Mouse (Mus musculus) thymus, postnatal 0 days (tissue): ENCODE measurements around the gene Tsnaxip1. TPM values are rescaled to one million over a fixed set of nuclear protein-coding genes. Genes with fewer than 3 reads are reported as not detected.
A peak's percentile ranks its signal among the peaks of the same experiment; 100 is the strongest.

Experiments used
- DNase-seq: peaks from one replicate; pipeline ENCODE4 v3.0.0-alpha.2; 2015; ENCODE audit warnings: low spot score
- polyA plus RNA-seq: library from polyadenylated mRNA; unstranded; fragments of >200 nt; fragmentation: Nextera tagmentation; extraction: Ambion mirVana; gene quantifications from 2 replicates; pipeline ENCODE4 v1.2.1, GENCODE M21; 2015

Tsnaxip1 gene
- 0.10 and 0.18 TPM in 2 replicates for polyA plus RNA-seq

GRCm38 (mm10) chr8:105826861-105827848, at the start of gene Tsnaxip1, which contains the start of gene Ranbp10:
TSS of gene Tsnaxip1 (plus strand) at chr8:105827731.
TSS of gene Ranbp10 (minus strand) at chr8:105827350.
- DNase-seq, result peak; percentile 99

GRCm38 (mm10) chr8:105777833-105778232, 49.7 kb upstream of the Tsnaxip1 start:
- no peak for DNase-seq

DNA sequence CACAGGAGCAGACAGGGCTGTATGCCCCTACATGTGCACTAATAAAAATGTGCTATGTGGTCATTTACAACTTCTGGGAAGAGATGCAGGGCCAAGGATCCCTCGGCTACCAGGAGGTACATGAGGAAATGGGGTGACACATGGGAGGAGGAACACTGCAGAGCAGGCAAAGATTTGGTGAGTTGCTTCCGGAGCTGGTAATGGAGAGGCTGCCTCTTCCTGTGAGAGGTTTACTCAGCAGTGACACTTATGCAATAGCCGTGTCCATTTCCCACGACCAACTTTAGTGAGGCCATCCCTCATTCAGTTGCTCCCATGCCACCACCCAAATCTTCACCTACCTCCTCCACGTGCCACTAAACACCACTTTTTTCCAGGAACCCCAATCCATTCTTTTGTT, 47.2 kb upstream of the Tsnaxip1 start:
- DNase-seq, result no peak

DNA sequence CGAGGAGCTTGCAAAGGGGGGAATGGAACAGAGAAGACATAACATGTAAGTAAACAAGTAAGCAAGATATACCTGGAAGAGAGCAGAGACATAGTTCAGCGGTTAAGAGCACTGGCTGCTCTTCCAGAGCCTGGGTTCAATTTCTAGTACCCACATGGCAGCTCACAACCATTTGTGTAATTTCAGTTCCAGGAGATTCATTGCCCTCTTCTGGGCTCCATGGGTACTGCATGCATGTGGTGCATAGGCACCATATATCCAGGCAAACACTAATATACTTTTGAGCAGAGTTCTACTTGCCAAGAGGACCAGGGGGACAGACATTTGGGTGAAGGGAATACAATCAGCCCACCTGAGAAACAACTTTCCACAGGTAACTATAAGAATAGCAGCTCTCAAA, 39.3 kb upstream of the Tsnaxip1 start:
- DNase-seq, result peak; percentile 73

- peak; percentile 91 for DNase-seq
Measured at GRCm38 (mm10) chr8:105788927-105789326, 38.6 kb upstream of the Tsnaxip1 start.

DNA sequence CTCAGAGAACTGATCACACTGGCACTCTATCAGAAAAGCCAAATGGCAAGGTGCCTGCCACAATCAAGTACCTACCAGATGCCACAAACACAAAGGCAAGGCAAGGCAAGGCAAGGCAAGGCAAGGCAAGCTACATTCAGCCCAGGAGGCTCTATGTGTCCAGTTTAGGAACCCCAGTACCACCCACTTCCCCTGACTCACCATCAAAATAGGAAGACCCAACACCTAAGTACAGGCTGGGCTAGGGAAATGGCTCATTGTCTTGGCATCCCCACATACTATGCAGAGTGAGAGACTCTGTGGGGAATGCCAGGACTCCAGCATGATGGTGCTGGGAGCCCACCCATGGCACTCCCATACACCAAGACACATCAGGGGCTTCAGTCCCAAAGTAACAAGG, 37.9 kb upstream of the Tsnaxip1 start:
- DNase-seq, result no peak

DNA sequence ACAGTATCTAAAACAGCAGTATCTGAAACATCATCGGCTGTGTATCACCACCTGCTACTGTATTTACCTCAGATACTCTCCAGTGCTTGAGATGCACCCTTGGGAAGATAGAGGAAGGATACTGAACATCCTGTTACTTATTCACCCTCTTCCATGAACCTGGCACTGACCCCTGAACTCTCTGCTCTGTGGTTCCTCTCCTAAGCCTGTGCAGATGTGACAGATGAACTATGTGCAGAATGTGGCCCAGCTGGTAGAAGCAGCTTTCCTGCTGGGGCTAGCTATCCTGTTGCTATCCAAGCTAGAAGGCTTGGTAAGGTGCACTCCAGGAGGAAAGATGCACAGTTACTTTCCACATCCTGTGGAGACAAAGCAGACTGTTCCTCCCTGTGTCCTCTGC, 34.2 kb upstream of the Tsnaxip1 start:
- no peak for DNase-seq

GRCm38 (mm10) chr8:105794009-105794598, 33.4 kb upstream of the Tsnaxip1 start:
- no peak for DNase-seq

- no peak for DNase-seq
Measured at GRCm38 (mm10) chr8:105795785-105796184, 31.7 kb upstream of the Tsnaxip1 start.

DNA sequence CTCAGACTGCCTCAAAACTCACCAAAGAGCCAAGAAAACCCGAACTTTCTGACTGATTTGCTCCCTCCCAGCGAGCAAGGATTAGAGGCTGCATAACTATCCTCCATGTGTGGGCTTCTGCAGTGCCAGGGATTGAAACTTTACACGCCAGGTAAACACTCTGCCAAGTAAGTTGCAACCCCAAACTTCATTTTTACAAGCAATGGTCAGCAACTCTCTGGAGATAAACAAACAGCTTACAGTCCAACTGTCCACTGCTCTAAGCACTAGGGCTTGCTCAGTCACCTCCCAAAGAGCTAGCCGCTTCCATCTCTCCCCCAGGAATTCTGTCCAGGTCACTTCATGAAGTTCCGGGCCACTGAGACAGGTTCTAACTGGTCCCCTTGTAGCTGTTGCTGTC, 29.1 kb upstream of the Tsnaxip1 start:
- no peak for DNase-seq

DNA sequence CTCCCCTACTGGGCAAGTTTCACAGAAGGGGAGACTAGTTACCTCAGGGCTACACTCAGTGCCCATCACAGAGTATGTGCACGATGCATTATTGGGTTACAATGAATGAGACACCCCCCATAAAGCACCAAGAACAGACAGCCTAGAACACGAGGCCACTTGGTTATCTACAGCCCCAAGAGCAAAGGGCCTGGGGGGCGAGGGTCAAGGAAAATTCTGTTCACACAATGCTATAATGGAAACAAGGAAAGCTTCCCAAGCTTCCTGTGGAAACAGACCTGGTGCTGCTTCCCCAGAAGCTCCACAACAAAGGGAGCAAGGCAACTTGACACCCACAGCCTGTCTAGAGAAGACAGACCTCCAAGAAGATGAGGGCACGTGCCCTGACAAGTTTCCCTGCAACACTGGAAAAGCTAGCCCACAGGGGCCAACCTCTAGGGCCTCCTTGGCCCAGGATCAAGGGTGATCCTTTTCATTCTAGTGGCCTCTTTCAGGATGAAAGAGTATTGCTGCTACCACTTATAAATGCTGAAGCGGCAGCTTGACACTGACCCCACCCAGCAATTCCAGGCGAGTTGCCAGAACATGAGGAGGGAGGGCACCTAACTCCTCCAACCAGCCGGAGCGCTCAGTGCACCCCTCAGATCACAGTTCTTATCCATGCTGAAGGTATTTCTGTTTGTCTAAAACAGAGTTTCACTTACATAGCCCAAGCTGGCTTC, 28.3 kb upstream of the Tsnaxip1 start:
- no peak for DNase-seq

- DNase-seq, result no peak
Measured at GRCm38 (mm10) chr8:105801153-105801904, 26.2 kb upstream of the Tsnaxip1 start.

DNA sequence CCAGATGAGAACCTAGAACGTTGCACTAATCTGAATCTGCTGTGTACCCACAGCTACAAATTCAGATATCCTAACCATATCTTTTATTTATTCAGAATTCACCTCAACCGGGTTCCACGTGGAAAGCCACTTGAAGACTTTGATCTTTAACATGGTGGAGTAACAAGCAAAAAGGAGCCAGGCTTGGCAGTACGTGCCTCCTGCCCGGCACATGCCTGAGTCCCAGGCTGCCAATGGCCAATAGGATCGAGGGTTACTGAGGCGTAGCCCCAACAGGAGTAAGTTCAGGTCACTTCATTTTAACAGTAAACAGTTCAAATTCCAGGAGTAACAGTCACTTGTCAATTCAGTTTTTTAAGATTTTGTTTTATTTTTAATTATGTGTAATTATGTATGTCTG, 22.7 kb upstream of the Tsnaxip1 start:
- DNase-seq, result no peak

- no peak for DNase-seq
Measured at GRCm38 (mm10) chr8:105805346-105805745, 22.2 kb upstream of the Tsnaxip1 start.

DNA sequence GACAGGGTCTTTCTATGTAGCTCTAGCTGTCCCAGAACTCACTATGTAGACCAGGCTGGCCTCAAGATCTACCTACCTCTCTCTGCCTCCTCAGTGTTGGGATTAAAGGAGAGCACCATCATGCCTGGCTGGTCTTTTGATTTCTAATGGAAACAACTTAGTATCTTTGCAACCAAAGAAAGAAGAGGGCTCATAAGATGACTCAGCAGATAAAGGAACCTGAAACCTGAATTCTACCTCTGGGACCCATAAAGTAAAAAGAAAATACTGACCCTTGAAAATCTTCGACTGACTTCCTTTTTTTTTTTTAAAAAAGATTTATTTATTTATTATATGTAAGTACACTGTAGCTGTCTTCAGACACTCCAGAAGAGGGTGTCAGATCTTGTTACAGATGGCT, 21.6 kb upstream of the Tsnaxip1 start:
- DNase-seq, result no peak

DNA sequence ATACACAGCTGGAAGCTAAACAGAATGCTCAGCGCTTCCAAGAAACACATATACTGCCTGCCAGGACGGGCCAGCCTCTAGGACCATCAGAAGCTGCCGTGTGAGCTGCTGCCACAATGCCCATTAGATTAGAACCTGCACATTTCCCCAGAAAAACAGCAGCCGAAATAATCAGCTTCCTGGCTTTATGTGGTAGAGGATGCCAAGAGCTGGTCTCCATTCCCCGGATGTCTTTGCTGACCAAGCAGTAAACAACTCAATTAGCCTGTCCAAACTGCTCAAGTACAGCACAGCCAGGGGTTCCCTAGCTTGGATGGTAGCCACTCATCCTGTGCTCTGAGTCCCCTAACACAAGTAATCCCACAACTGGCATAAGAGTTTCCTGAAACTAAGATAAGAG, 19.8 kb upstream of the Tsnaxip1 start:
- DNase-seq, result no peak

DNA sequence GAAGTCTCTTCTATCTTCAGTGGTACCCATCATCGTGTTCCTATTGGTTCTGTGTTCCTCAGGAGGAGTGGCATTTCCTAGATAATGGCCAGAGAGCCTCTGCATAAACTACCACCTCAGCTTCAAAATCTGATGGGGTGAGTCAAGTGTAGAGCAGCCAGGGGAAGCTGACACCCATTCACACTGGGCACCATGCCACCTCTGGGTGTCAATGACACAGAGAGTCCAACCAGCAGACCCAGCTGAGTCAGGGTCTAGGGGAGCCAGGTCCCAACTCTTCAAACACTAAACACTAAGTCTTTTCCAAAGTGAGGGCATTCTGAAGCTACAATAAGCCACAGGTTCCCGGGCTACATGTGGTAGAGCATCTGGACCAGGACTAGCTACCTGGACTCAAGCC, 19.1 kb upstream of the Tsnaxip1 start:
- DNase-seq, result no peak

DNA sequence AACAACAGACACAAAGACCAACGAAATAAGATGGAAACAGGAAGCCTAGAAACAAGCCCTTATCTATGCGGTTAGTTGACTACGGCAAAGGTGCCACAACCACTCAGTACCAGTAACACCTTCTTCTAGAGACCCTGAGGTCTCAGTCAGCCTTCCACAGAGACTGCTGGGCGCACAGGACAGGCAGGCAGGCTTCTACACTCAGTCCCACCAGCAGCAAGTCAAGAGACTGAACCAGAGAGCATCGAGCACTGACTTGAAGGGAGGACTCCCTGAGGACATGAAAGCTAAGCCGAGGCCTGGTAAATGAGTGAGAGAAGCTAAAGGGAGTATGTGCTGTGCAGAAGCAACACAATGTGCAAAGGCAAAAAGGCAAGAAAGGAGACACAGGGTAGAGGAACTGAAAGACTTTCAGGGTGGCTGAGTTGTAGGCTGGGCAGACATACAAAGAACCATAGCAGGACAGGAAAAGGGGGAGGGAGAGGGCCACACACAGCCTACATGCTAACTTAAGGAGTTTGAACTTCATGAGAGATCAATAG, 17.2 kb upstream of the Tsnaxip1 start:
- DNase-seq, result peak; percentile 22

DNA sequence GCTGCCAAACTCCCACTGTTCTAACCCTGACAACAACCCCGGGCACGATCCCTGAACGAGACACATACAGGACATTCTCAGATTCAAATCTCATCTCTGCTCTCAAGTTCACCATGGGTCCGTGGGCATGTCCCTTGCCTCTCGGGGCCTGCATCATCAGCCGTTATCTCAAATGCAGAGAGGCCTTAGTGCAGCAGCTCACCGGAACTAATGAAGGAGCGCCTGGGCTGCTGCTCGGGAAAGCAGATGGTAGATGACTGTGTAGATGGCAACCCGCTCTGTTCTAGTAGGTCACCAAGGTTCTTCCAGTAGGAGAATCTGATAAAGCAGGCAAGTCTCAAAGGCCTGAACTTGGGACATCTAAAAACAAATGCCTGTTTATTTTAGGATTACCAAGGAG, 16.5 kb upstream of the Tsnaxip1 start:
- DNase-seq, result no peak

DNA sequence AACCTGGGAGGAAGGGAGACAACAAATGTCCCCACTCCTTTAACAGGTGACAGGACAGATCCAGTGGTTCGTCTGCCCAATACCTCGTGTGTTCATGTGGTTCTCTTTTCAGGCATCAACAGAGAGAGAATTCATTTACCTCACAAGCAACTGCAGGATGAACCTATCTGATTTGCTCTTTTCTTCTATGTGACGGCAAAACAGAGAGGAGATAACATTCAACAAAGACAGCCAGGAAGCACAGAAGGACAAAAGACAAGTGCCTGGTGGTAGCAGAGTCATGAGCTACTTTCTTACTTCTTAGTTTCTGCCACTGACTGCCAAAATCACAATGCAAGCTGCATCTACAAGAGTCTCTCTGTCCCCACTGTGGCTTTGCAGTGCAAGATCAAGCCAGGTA, 16.0 kb upstream of the Tsnaxip1 start:
- DNase-seq, result no peak

DNA sequence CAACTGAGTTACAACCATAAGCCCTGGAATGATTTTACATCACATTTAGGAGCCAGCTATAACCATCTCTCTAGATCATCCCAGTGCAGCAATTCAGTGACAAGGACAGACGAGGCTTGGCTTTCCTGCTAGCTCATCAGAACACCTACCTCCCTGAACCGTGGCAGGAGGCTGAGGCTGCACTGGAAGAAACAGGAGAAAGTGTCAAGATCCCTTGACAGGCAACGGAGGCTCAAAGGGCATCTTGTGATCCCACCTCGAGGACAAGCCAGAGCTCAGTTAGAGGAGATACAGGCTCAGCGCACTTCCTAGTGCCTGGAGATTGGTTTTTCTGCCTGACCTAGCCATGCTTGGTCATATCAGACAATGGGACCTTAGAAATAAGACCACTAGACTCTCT, 15.0 kb upstream of the Tsnaxip1 start:
- DNase-seq, result no peak
